Mouse (Mus musculus): ENCODE results near the gene Zscan4e.
"Not testable (repeated sequence)": the region's sequence is repeated elsewhere in the genome, so short reads cannot be mapped to it uniquely, and the experiment has no call there.

Gene Zscan4e

GRCm38 (mm10) chr7:11310582-11310981, at the start of gene Zscan4e:
Gene Zscan4e (minus strand): TSS chr7:11310682.
- DNase-seq (ENCODE audit: low spot score): not testable (repeated sequence)
